Mouse (Mus musculus): ENCODE data around the gene Gtf2i. TPM values are rescaled to one million over a fixed set of nuclear protein-coding genes. Genes with fewer than 3 reads are reported as not detected.

Gene Gtf2i
- total and polyA plus RNA-seq, 3 experiments = 28.4 to 60.9 (median 42.2) TPM

- dilution Hi-C loops (cut with MboI; ENCODE audit: extremely low pct_ligation_motif_present, extremely low pct_unique_long_range_greater_than_20kb, low sequenced_read_pairs) (no loop called here), in situ Hi-C loops (cut with MboI; ENCODE audit: low pct_ligation_motif_present, low pct_unique_long_range_greater_than_20kb, low sequenced_read_pairs) (no loop called here)
- Histone ChIP-seq H3K27me3 (replicated peaks) (no peaks in the 10 kb centered on the region), H3K9me3 (replicated peaks; ENCODE audit: low read length) (peaks cover 6% of the 10 kb centered on the region), H3K79me2 (replicated peaks; ENCODE audit: control insufficient read depth, extremely low read depth, insufficient read depth, poor library complexity, severe bottlenecking) (no peaks in the 10 kb centered on the region), H3K9ac (ENCODE audit: insufficient read depth, low read depth) (no peak overlapping the region), H3K36me3 (replicated peaks in 1 of 2; ENCODE audit: control insufficient read depth in 1 of 2, insufficient read depth in 1 of 2, low read length in 1 of 2) (peaks cover 90 to 100% of the 10 kb centered on the region in 2 experiments), H3K4me3 (replicated peaks in 1 of 3; ENCODE audit: low read depth in 2 of 3, low read length in 2 of 3, poor library complexity in 1 of 3) (no peak overlapping the region), H3K27ac (ENCODE audit: insufficient read depth, low read depth) (no peak overlapping the region), H3K4me2 (ENCODE audit: insufficient read depth, low read depth, poor library complexity, severe bottlenecking) (no peak overlapping the region), H3K4me1 (ENCODE audit: control insufficient read depth in 1 of 2, insufficient read depth in 2 of 2) (no peaks in the 10 kb centered on the region)
- TF ChIP-seq MAX (IDR thresholded peaks at IDR 0.05; ENCODE audit: low read length) = no peak
- TF ChIP-seq CHD2 (IDR thresholded peaks at IDR 0.05; ENCODE audit: low read length) = no peak
- TF ChIP-seq SMC3 (IDR thresholded peaks at IDR 0.05; ENCODE audit: low read depth, low read length) = no peak
- no peak for TF ChIP-seq CHD1 (IDR thresholded peaks at IDR 0.05; ENCODE audit: low read depth, low read length)
- TF ChIP-seq ETS1 (conservative IDR thresholded peaks at IDR 0.05; ENCODE audit: low read depth, low read length) = no peak
- TF ChIP-seq NRF1 (IDR thresholded peaks at IDR 0.05; ENCODE audit: low read depth, low read length) = no peak
- no peak for TF ChIP-seq ZNF384 (IDR thresholded peaks at IDR 0.05; ENCODE audit: low read depth, low read length)
- no peak for TF ChIP-seq POLR2AphosphoS2 (IDR thresholded peaks at IDR 0.05; ENCODE audit: low read depth, low read length)
- TF ChIP-seq NELFE (IDR thresholded peaks at IDR 0.05; ENCODE audit: low read depth, low read length) = no peak
- no peak for TF ChIP-seq ZC3H11A (IDR thresholded peaks at IDR 0.05; ENCODE audit: low read depth, low read length)
- TF ChIP-seq USF2 (conservative IDR thresholded peaks at IDR 0.05; ENCODE audit: low read depth, low read length) = no peak
- no peak for TF ChIP-seq EP300 (IDR thresholded peaks at IDR 0.05; ENCODE audit: low read length)
- TF ChIP-seq MAFK (IDR thresholded peaks at IDR 0.05; ENCODE audit: insufficient replicate concordance, low read length) = no peak
- no peak for TF ChIP-seq MAZ (IDR thresholded peaks at IDR 0.05; ENCODE audit: low read depth, low read length)
- TF ChIP-seq MYC (IDR thresholded peaks at IDR 0.05; ENCODE audit: low read depth, low read length) = no peak
- no peak for TF ChIP-seq E2F4 (IDR thresholded peaks at IDR 0.05; ENCODE audit: insufficient replicate concordance, low read depth, low read length)
- no peak for DNase-seq (ENCODE audit: extremely low read depth)
These were observed 69.7 kb downstream of the Gtf2i start for GRCm38 (mm10) chr5:134244890-134245289.

- dilution Hi-C loops (cut with MboI; ENCODE audit: extremely low pct_ligation_motif_present, extremely low pct_unique_long_range_greater_than_20kb, low sequenced_read_pairs) = no loop called here
- in situ Hi-C loops (cut with MboI; ENCODE audit: low pct_ligation_motif_present, low pct_unique_long_range_greater_than_20kb, low sequenced_read_pairs) = no loop called here
- H3K4me2 ChIP-seq (ENCODE audit: insufficient read depth, low read depth, poor library complexity, severe bottlenecking) = no peak overlapping the region
- H3K9me3 ChIP-seq (replicated peaks; ENCODE audit: low read length) = peaks cover 12% of the 10 kb centered on the region
- peaks cover 92 to 100% of the 10 kb centered on the region in 2 experiments for H3K36me3 ChIP-seq (replicated peaks in 1 of 2; ENCODE audit: control insufficient read depth in 1 of 2, insufficient read depth in 1 of 2, low read length in 1 of 2)
- H3K4me3 ChIP-seq (replicated peaks in 1 of 3; ENCODE audit: low read depth in 2 of 3, low read length in 2 of 3, poor library complexity in 1 of 3) = no peak overlapping the region
- no peak for DNase-seq (ENCODE audit: extremely low read depth)
- H3K9ac ChIP-seq (ENCODE audit: insufficient read depth, low read depth) = no peak overlapping the region
- no peak for TF ChIP-seq USF1 (IDR thresholded peaks at IDR 0.05; ENCODE audit: low read depth, low read length)
- TF ChIP-seq ETS1 (conservative IDR thresholded peaks at IDR 0.05; ENCODE audit: low read depth, low read length) = no peak
- no peak for TF ChIP-seq RCOR1 (conservative IDR thresholded peaks at IDR 0.05; ENCODE audit: low read depth, low read length)
- no peak for TF ChIP-seq HCFC1 (IDR thresholded peaks at IDR 0.05; ENCODE audit: low read depth, low read length)
- TF ChIP-seq JUN (IDR thresholded peaks at IDR 0.05; ENCODE audit: insufficient read depth, low read depth, low read length) = no peak
- no peak for TF ChIP-seq IRF4 (IDR thresholded peaks at IDR 0.05; ENCODE audit: low read depth, low read length)
- TF ChIP-seq UBTF (IDR thresholded peaks at IDR 0.05; ENCODE audit: low read depth, low read length) = no peak
- no peak for TF ChIP-seq KAT2A (IDR thresholded peaks at IDR 0.05; ENCODE audit: insufficient replicate concordance, low read length)
- TF ChIP-seq ZC3H11A (IDR thresholded peaks at IDR 0.05; ENCODE audit: low read depth, low read length) = no peak
- TF ChIP-seq JUND (conservative IDR thresholded peaks at IDR 0.05; ENCODE audit: low read depth, low read length) = no peak
- no peak for TF ChIP-seq E2F4 (IDR thresholded peaks at IDR 0.05; ENCODE audit: insufficient replicate concordance, low read depth, low read length)
- TF ChIP-seq NRF1 (IDR thresholded peaks at IDR 0.05; ENCODE audit: low read depth, low read length) = no peak
- no peaks in the 10 kb centered on the region for H3K27me3 ChIP-seq (replicated peaks)
- H3K79me2 ChIP-seq (replicated peaks; ENCODE audit: control insufficient read depth, extremely low read depth, insufficient read depth, poor library complexity, severe bottlenecking) = no peaks in the 10 kb centered on the region
- H3K27ac ChIP-seq (ENCODE audit: insufficient read depth, low read depth) = no peak overlapping the region
- H3K4me1 ChIP-seq (ENCODE audit: control insufficient read depth in 1 of 2, insufficient read depth in 2 of 2) = no peaks in the 10 kb centered on the region
These were observed 70.7 kb downstream of the Gtf2i start for GRCm38 (mm10) chr5:134243661-134244436.

Data from CH12.LX (cell line).